Mouse (Mus musculus): Measurements from ENCODE around the gene Gsdma2.

Gsdma2 gene

GRCm38 (mm10) chr11:98701213-98701670 is 54.7 kb downstream of the Gsdma2 start, which contains the start of gene Csf3:
TSS of gene Csf3 (plus strand) at chr11:98701263.
- DNase-seq (ENCODE audit: low spot score), result no peak

GRCm38 (mm10) chr11:98702323-98702722 is 55.8 kb downstream of the Gsdma2 start:
- DNase-seq (ENCODE audit: low spot score), result no peak

- DNase-seq (ENCODE audit: low spot score), result no peak
Measured at GRCm38 (mm10) chr11:98705021-98705420, 58.5 kb downstream of the Gsdma2 start.

Measured in ovary, postnatal 36 days (tissue).